Mouse (Mus musculus): ENCODE data around the gene Hao2.

The Hao2 gene

GRCm38 (mm10) chr3:98858051-98858450, 35.0 kb downstream of the Hao2 start:
- no peak for DNase-seq (ENCODE audit: low read depth in 1 of 2, low spot score in 2 of 2)

GRCm38 (mm10) chr3:98856892-98857291, 36.1 kb downstream of the Hao2 start:
- no peak for DNase-seq (ENCODE audit: low read depth in 1 of 2, low spot score in 2 of 2)

GRCm38 (mm10) chr3:98855160-98855559, 37.9 kb downstream of the Hao2 start:
- DNase-seq (ENCODE audit: low read depth in 1 of 2, low spot score in 2 of 2): no peak

- no peak for DNase-seq (ENCODE audit: low read depth in 1 of 2, low spot score in 2 of 2)
Observed at GRCm38 (mm10) chr3:98853685-98854084, 39.4 kb downstream of the Hao2 start.

GRCm38 (mm10) chr3:98853051-98853450, 40.0 kb downstream of the Hao2 start:
- DNase-seq (ENCODE audit: low read depth in 1 of 2, low spot score in 2 of 2): no peak

GRCm38 (mm10) chr3:98852631-98853030, 40.4 kb downstream of the Hao2 start:
- no peak for DNase-seq (ENCODE audit: low read depth in 1 of 2, low spot score in 2 of 2)

GRCm38 (mm10) chr3:98851853-98852252, 41.2 kb downstream of the Hao2 start:
- no peak for DNase-seq (ENCODE audit: low read depth in 1 of 2, low spot score in 2 of 2)

- no peak for DNase-seq (ENCODE audit: low read depth in 1 of 2, low spot score in 2 of 2)
Observed at GRCm38 (mm10) chr3:98850262-98850661, 42.8 kb downstream of the Hao2 start.

GRCm38 (mm10) chr3:98848898-98849297, 44.1 kb downstream of the Hao2 start:
- no peak for DNase-seq (ENCODE audit: low read depth in 1 of 2, low spot score in 2 of 2)
